Mouse (Mus musculus) embryonic facial prominence, embryonic 14.5 days (tissue): ENCODE data around the gene Wfs1. TPM values are rescaled to one million over a fixed set of nuclear protein-coding genes. Genes with fewer than 3 reads are reported as not detected.
"Not testable (repeated sequence)": the region's sequence is repeated elsewhere in the genome, so short reads cannot be mapped to it uniquely, and the experiment has no call there.

ENCODE experiments used
- ATAC-seq: fragments of 200-750 bp; cut with Nextera tagmentation; 2 replicates; pipeline ENCODE4 v1.8.0; 2017; ENCODE audit warnings: low read depth, moderate number of reproducible peaks, moderate TSS enrichment
- DNase-seq: peaks from one replicate; pipeline ENCODE4 v3.0.0-alpha.2; 2015; ENCODE audit warnings: low spot score
- H3K27ac ChIP-seq: fragments of 300-500 bp; sonication (generic); replicated peaks from 2 replicates; pipeline ENCODE4 v1.5.1; 2014; ENCODE audit warnings: low read depth, mild to moderate bottlenecking, low read length, moderate library complexity
- H3K27me3 ChIP-seq: fragments of 300-500 bp; sonication (generic); replicated peaks from 2 replicates; pipeline ENCODE4 v1.6.1; 2014; ENCODE audit warnings: low read length; ENCODE audit not compliant: control insufficient read depth, insufficient read depth
- H3K36me3 ChIP-seq: fragments of 300-500 bp; sonication (generic); 2 replicates; pipeline ENCODE4 v1.6.1; 2014; ENCODE audit warnings: low read length, mixed read lengths; ENCODE audit not compliant: control insufficient read depth, insufficient read depth
- H3K4me1 ChIP-seq: fragments of 300-500 bp; sonication (generic); 2 replicates; pipeline ENCODE4 v1.6.1; 2014; ENCODE audit warnings: antibody characterized with exemption, low read length; ENCODE audit not compliant: control insufficient read depth, insufficient read depth
- H3K4me2 ChIP-seq: fragments of 300-500 bp; sonication (generic); 2 replicates; pipeline ENCODE4 v1.6.1; 2014; ENCODE audit warnings: low read depth, mild to moderate bottlenecking, low read length, moderate library complexity, mixed read lengths
- H3K4me3 ChIP-seq: fragments of 300-500 bp; sonication (generic); 2 replicates; pipeline ENCODE4 v1.5.1; 2014; ENCODE audit warnings: low read depth, mild to moderate bottlenecking, low read length
- H3K9ac ChIP-seq: fragments of 300-500 bp; sonication (generic); 2 replicates; pipeline ENCODE4 v1.6.1; 2014; ENCODE audit warnings: low read depth, mild to moderate bottlenecking, low read length, moderate library complexity, mixed read lengths
- H3K9me3 ChIP-seq: fragments of 300-500 bp; sonication (generic); 2 replicates; pipeline ENCODE4 v1.6.1; 2016; ENCODE audit warnings: low read length; ENCODE audit not compliant: control insufficient read depth
- WGBS: fragments of 180-500 bp; shearing (Covaris S2); extraction: QIAGEN DNeasy Blood & Tissue Kit; methylation state at CpG from one replicate; pipeline ENCODE4 v1.1.7; 2014; 5-methylcytosine and 5-hydroxymethylcytosine counted together
- polyA plus RNA-seq: library from polyadenylated mRNA; unstranded; fragments of >200 nt; fragmentation: Nextera tagmentation; extraction: Ambion mirVana; gene quantifications from 2 replicates; pipeline ENCODE4 v1.2.1, GENCODE M21; 2014

Gene Wfs1
- polyA plus RNA-seq, 1 experiment from 2014 or later = 13.3 TPM

- no peaks in the 10 kb centered on the region for H3K36me3 ChIP-seq
- H3K27ac ChIP-seq = no peak overlapping the region
- H3K9me3 ChIP-seq = no peaks in the 10 kb centered on the region
- DNase-seq = no peak
- peaks cover 73% of the 10 kb centered on the region for H3K27me3 ChIP-seq
- H3K4me1 ChIP-seq = 0 out of 2 replicates have a peak, but pooled peaks cover 9% of the 10 kb centered on the region
- no peak for ATAC-seq
- peak overlapping the region; percentile 58 for H3K4me3 ChIP-seq
- 0 out of 2 replicates have a peak overlapping the region, but pooled peaks have one; percentile 45 for H3K9ac ChIP-seq
- WGBS = 14% methylated on average over 13 of the region's 13 CpGs
- H3K4me2 ChIP-seq = peak overlapping the region; percentile 99
Measured at GRCm38 (mm10) chr5:37027701-37028100, 38.7 kb upstream of the Wfs1 start.

- H3K4me1 ChIP-seq = no peaks in the 10 kb centered on the region
- no peaks in the 10 kb centered on the region for H3K9me3 ChIP-seq
- H3K9ac ChIP-seq = no peak overlapping the region
- H3K36me3 ChIP-seq = no peaks in the 10 kb centered on the region
- no peaks in the 10 kb centered on the region for H3K27me3 ChIP-seq
- no peak overlapping the region for H3K27ac ChIP-seq
- no peak overlapping the region for H3K4me2 ChIP-seq
- DNase-seq = no peak
- ATAC-seq = no peak
- no peak overlapping the region for H3K4me3 ChIP-seq
- 71% methylated on average over 3 of the region's 3 CpGs for WGBS
Measured at GRCm38 (mm10) chr5:37017222-37017621, 28.2 kb upstream of the Wfs1 start.

- no peak overlapping the region for H3K4me3 ChIP-seq
- WGBS = 8% methylated on average over 26 of the region's 27 CpGs
- DNase-seq (peak; percentile 17), ATAC-seq (no peak)
- no peaks in the 10 kb centered on the region for H3K4me1 ChIP-seq
- no peak overlapping the region for H3K4me2 ChIP-seq
- no peaks in the 10 kb centered on the region for H3K9me3 ChIP-seq
- no peaks in the 10 kb centered on the region for H3K27me3 ChIP-seq
- no peak overlapping the region for H3K9ac ChIP-seq
- no peaks in the 10 kb centered on the region for H3K36me3 ChIP-seq
- no peak overlapping the region for H3K27ac ChIP-seq
Measured at GRCm38 (mm10) chr5:37015612-37016310, 26.8 kb upstream of the Wfs1 start.

GRCm38 (mm10) chr5:37010666-37011317 is 21.8 kb upstream of the Wfs1 start:
- DNase-seq (no peak), ATAC-seq (no peak)
- 77% methylated on average over 10 of the region's 10 CpGs for WGBS
- no peaks in the 10 kb centered on the region for H3K36me3 ChIP-seq
- no peak overlapping the region for H3K4me3 ChIP-seq
- no peaks in the 10 kb centered on the region for H3K4me1 ChIP-seq
- no peaks in the 10 kb centered on the region for H3K9me3 ChIP-seq
- no peak overlapping the region for H3K9ac ChIP-seq
- no peak overlapping the region for H3K4me2 ChIP-seq
- H3K27me3 ChIP-seq = no peaks in the 10 kb centered on the region
- H3K27ac ChIP-seq = no peak overlapping the region

GRCm38 (mm10) chr5:37009761-37010160 is 20.8 kb upstream of the Wfs1 start:
- H3K9ac ChIP-seq, H3K4me2 ChIP-seq, H3K4me3 ChIP-seq, H3K27ac ChIP-seq, H3K9me3 ChIP-seq, H3K27me3 ChIP-seq, H3K4me1 ChIP-seq, ATAC-seq, H3K36me3 ChIP-seq: not testable (repeated sequence)
- WGBS = 28% methylated on average over 12 of the region's 13 CpGs
- peak; percentile 62 for DNase-seq

- no peaks in the 10 kb centered on the region for H3K9me3 ChIP-seq
- 55% methylated on average over 2 of the region's 2 CpGs for WGBS
- no peaks in the 10 kb centered on the region for H3K27me3 ChIP-seq
- H3K9ac ChIP-seq = no peak overlapping the region
- H3K4me2 ChIP-seq = no peak overlapping the region
- no peaks in the 10 kb centered on the region for H3K4me1 ChIP-seq
- no peak for ATAC-seq
- peak; percentile 58 for DNase-seq
- H3K27ac ChIP-seq = no peak overlapping the region
- no peak overlapping the region for H3K4me3 ChIP-seq
- H3K36me3 ChIP-seq = no peaks in the 10 kb centered on the region
Measured at GRCm38 (mm10) chr5:37002001-37002400, 13.0 kb upstream of the Wfs1 start.

- H3K27me3 ChIP-seq = no peaks in the 10 kb centered on the region
- H3K4me3 ChIP-seq = no peak overlapping the region
- ATAC-seq = peak; percentile 60
- H3K36me3 ChIP-seq = no peaks in the 10 kb centered on the region
- no peak overlapping the region for H3K9ac ChIP-seq
- no peaks in the 10 kb centered on the region for H3K9me3 ChIP-seq
- DNase-seq = peak; percentile 55
- H3K27ac ChIP-seq = no peak overlapping the region
- no peaks in the 10 kb centered on the region for H3K4me1 ChIP-seq
- WGBS = 83% methylated on average over 9 of the region's 9 CpGs
- H3K4me2 ChIP-seq = no peak overlapping the region
Measured at GRCm38 (mm10) chr5:37001002-37001401, 12.0 kb upstream of the Wfs1 start.

GRCm38 (mm10) chr5:36997996-36998395 is 9.0 kb upstream of the Wfs1 start:
- Histone ChIP-seq H3K4me1 (no peaks in the 10 kb centered on the region), H3K27ac (no peak overlapping the region), H3K9me3 (no peaks in the 10 kb centered on the region), H3K27me3 (no peaks in the 10 kb centered on the region), H3K36me3 (no peaks in the 10 kb centered on the region), H3K9ac (no peak overlapping the region), H3K4me2 (no peak overlapping the region), H3K4me3 (no peak overlapping the region)
- 41% methylated on average over 5 of the region's 5 CpGs for WGBS
- no peak for DNase-seq
- ATAC-seq = no peak

GRCm38 (mm10) chr5:36996410-36996809 is 7.4 kb upstream of the Wfs1 start:
- no peak for ATAC-seq

More at GRCm38 (mm10) chr5:36996410-36996809, 7.4 kb upstream of the Wfs1 start:
- Histone ChIP-seq H3K27ac (no peak overlapping the region), H3K9me3 (no peaks in the 10 kb centered on the region), H3K4me2 (no peak overlapping the region), H3K4me3 (no peak overlapping the region), H3K36me3 (no peaks in the 10 kb centered on the region), H3K27me3 (no peaks in the 10 kb centered on the region), H3K9ac (no peak overlapping the region), H3K4me1 (no peaks in the 10 kb centered on the region)
- no peak for DNase-seq
- WGBS = 85% methylated on average over 14 of the region's 14 CpGs
